Mouse (Mus musculus): ENCODE measurements around the gene Mt4.
"Not testable (repeated sequence)": the region's sequence is repeated elsewhere in the genome, so short reads cannot be mapped to it uniquely, and the experiment has no call there.

The Mt4 gene

GRCm38 (mm10) chr8:94134601-94135000 lies 2.4 kb upstream of the Mt4 start:
- not testable (repeated sequence) for DNase-seq (ENCODE audit: low read depth, low spot score)

- no peak for DNase-seq (ENCODE audit: low read depth, low spot score)
Observed at GRCm38 (mm10) chr8:94135556-94135955, 1.4 kb upstream of the Mt4 start.

GRCm38 (mm10) chr8:94136192-94136591 lies 805 bp upstream of the Mt4 start:
- DNase-seq (ENCODE audit: low read depth, low spot score): no peak

- DNase-seq (ENCODE audit: low read depth, low spot score): no peak
Observed at GRCm38 (mm10) chr8:94140266-94140795, 3.3 kb downstream of the Mt4 start.

- no peak for DNase-seq (ENCODE audit: low read depth, low spot score)
Observed at GRCm38 (mm10) chr8:94148236-94148635, 11.2 kb downstream of the Mt4 start.

- no peak for DNase-seq (ENCODE audit: low read depth, low spot score)
Observed at GRCm38 (mm10) chr8:94150925-94151324, 13.9 kb downstream of the Mt4 start.

- DNase-seq (ENCODE audit: low read depth, low spot score): peak; percentile 66
Observed at GRCm38 (mm10) chr8:94152513-94153300, 15.7 kb downstream of the Mt4 start, which contains the start of gene Mt3. Gene Mt3, plus strand, starts transcription at chr8:94152607.

- DNase-seq (ENCODE audit: low read depth, low spot score): no peak
Observed at GRCm38 (mm10) chr8:94153451-94153850, 16.5 kb downstream of the Mt4 start.

- DNase-seq (ENCODE audit: low read depth, low spot score): no peak
Observed at GRCm38 (mm10) chr8:94154537-94154936, 17.5 kb downstream of the Mt4 start.

- DNase-seq (ENCODE audit: low read depth, low spot score): no peak
Observed at GRCm38 (mm10) chr8:94156092-94156491, 19.1 kb downstream of the Mt4 start.

- not testable (repeated sequence) for DNase-seq (ENCODE audit: low read depth, low spot score)
Observed at GRCm38 (mm10) chr8:94165772-94166171, 28.8 kb downstream of the Mt4 start.

- peak; percentile 84 for DNase-seq (ENCODE audit: low read depth, low spot score)
Observed at GRCm38 (mm10) chr8:94167244-94167643, 30.2 kb downstream of the Mt4 start.

- DNase-seq (ENCODE audit: low read depth, low spot score): no peak
Observed at GRCm38 (mm10) chr8:94169547-94169946, 32.5 kb downstream of the Mt4 start.

- DNase-seq (ENCODE audit: low read depth, low spot score): no peak
Observed at GRCm38 (mm10) chr8:94171321-94171755, 34.3 kb downstream of the Mt4 start.

GRCm38 (mm10) chr8:94172075-94172808 lies 35.2 kb downstream of the Mt4 start, which contains the start of gene Mt2:
Gene Mt2, plus strand, starts transcription at chr8:94172664.
- peak; percentile 50 for DNase-seq (ENCODE audit: low read depth, low spot score)

GRCm38 (mm10) chr8:94172809-94173732 lies 36.1 kb downstream of the Mt4 start:
- peak; percentile 39 for DNase-seq (ENCODE audit: low read depth, low spot score)

- DNase-seq (ENCODE audit: low read depth, low spot score): no peak
Observed at GRCm38 (mm10) chr8:94173848-94174403, 36.9 kb downstream of the Mt4 start.

- DNase-seq (ENCODE audit: low read depth, low spot score): no peak
Observed at GRCm38 (mm10) chr8:94174619-94175213, 37.7 kb downstream of the Mt4 start.

- DNase-seq (ENCODE audit: low read depth, low spot score): no peak
Observed at GRCm38 (mm10) chr8:94177716-94178390, 40.9 kb downstream of the Mt4 start.

Data from mesoderm, embryonic 11.5 days (tissue).